Mouse (Mus musculus) neutrophil, adult 83 days (primary cell): Measurements from ENCODE around the gene Cdkn2b. TPM values are rescaled to one million over a fixed set of nuclear protein-coding genes. Genes with fewer than 3 reads are reported as not detected.

Experiments used
- total RNA-seq, 2 experiments: library from RNA; stranded (reverse); gene quantifications; one replicate each; pipeline ENCODE4 v1.2.4; 2023

Gene Cdkn2b
- not detected for total RNA-seq

GRCm38 (mm10) chr4:89310491-89311254 is at the start of gene Cdkn2b:
TSS of gene Cdkn2b (minus strand) at chr4:89311039.

GRCm38 (mm10) chr4:89294486-89295440 is 16.1 kb downstream of the Cdkn2b start, which contains the start of gene Cdkn2a:
TSS of gene Cdkn2a (minus strand) at chr4:89294653.

Other genes starting within 250 kb of the Cdkn2b start
- 1 to 10 TPM; 4.5 to 5.8 TPM for gene Mtap, start 173.9 kb downstream of the Cdkn2b start, total RNA-seq
- gene Cdkn2a, start 16.4 kb downstream of the Cdkn2b start, total RNA-seq: not detected